ENCODE assay signal across 25 mouse cellular contexts in genomic region chr5:124180500-124181167, GRCm38 (mm10).
DNase-seq lines count a peak whose midpoint lies in the region; ATAC-seq and TF ChIP-seq lines count a peak whose summit lies in the region.
"Had no signal": no experiment of that assay in that cellular context is flagged by ENCODE, and none has a peak within 500 bp of the region (broad histone marks: within the 10 kb centered on the region; RNA-seq: fewer than 3 reads in every experiment).

No protein-coding gene starts in this region.

- no peaks in the 10 kb centered on the region for H3K27me3 ChIP-seq in heart, embryonic 13.5 days (replicated peaks)
- H3K27me3 ChIP-seq: embryonic facial prominence, embryonic 13.5 days; forebrain, embryonic 15.5 days; megakaryocyte, embryonic 14.5 days; midbrain, embryonic 13.5 days; stomach, embryonic 15.5 days had no signal

- H3K9me3 ChIP-seq in heart, embryonic 13.5 days: no peaks in the 10 kb centered on the region
- H3K9me3 ChIP-seq: embryonic facial prominence, embryonic 13.5 days; forebrain, embryonic 15.5 days; hindbrain, embryonic 13.5 days; megakaryocyte, embryonic 14.5 days; midbrain, embryonic 13.5 days; stomach, embryonic 15.5 days had no signal

- peak; percentile 56 for DNase-seq in adrenal gland, adult 2 months
- DNase-seq in adrenal gland, postnatal 10 days: no peak
- no peak for DNase-seq in heart, postnatal 36 days
- no peak for DNase-seq in layer of hippocampus, adult 2 months (ENCODE audit: low spot score in 2 of 2)
- no peak for DNase-seq in layer of hippocampus, adult 8-10 months (ENCODE audit: low spot score in 2 of 2)
- peak; percentile 51 for DNase-seq in ZHBTc4 (ENCODE audit: low read depth, low spot score)
- no peak for DNase-seq in lung, postnatal 10 days
- DNase-seq: adrenal gland, adult 8-10 months; cerebellum, adult 8-10 months; cerebellum, postnatal 36 days; embryo, embryonic 11 days; heart, postnatal 14 days; kidney, postnatal 4 days; lung, embryonic 14.5 days; lung, postnatal 36 days; thymus, adult 18-20 months had no signal

- H3K4me3 ChIP-seq in heart, embryonic 13.5 days: no peak overlapping the region
- H3K4me3 ChIP-seq in layer of hippocampus, adult 2 months: peak overlapping the region; percentile 40
- H3K4me3 ChIP-seq: embryonic facial prominence, embryonic 13.5 days; erythroblast, embryonic 14.5 days; forebrain, embryonic 15.5 days; hindbrain, embryonic 13.5 days; megakaryocyte, embryonic 14.5 days; midbrain, embryonic 13.5 days; stomach, embryonic 15.5 days had no signal

- H3K9ac ChIP-seq in heart, embryonic 13.5 days: peak overlapping the region; percentile 5
- H3K9ac ChIP-seq: embryonic facial prominence, embryonic 13.5 days; forebrain, embryonic 15.5 days; hindbrain, embryonic 13.5 days; lung, embryonic 14.5 days; midbrain, embryonic 13.5 days; stomach, embryonic 15.5 days had no signal

- no peaks in the 10 kb centered on the region for H3K36me3 ChIP-seq in heart, embryonic 13.5 days
- H3K36me3 ChIP-seq: embryonic facial prominence, embryonic 13.5 days; forebrain, embryonic 15.5 days; hindbrain, embryonic 13.5 days; midbrain, embryonic 13.5 days; stomach, embryonic 15.5 days had no signal

- no peak overlapping the region for H3K4me2 ChIP-seq in heart, embryonic 13.5 days
- H3K4me2 ChIP-seq: embryonic facial prominence, embryonic 13.5 days; forebrain, embryonic 15.5 days; hindbrain, embryonic 13.5 days; lung, embryonic 14.5 days; midbrain, embryonic 13.5 days; stomach, embryonic 15.5 days had no signal

- intact Hi-C loops in heart, postnatal 36 days (cut with DNase I): no loop called here

- WGBS in heart, embryonic 13.5 days: 71% methylated on average over 12 of the region's 12 CpGs

- peaks cover 75% of the 10 kb centered on the region for H3K4me1 ChIP-seq in heart, embryonic 13.5 days

- ATAC-seq in heart, embryonic 13.5 days (ENCODE audit: extremely low read depth, insufficient number of reproducible peaks, low FRiP score, low TSS enrichment): no peak
- ATAC-seq: forebrain, embryonic 15.5 days; midbrain, embryonic 13.5 days had no signal

- peak overlapping the region; percentile 24; the same call in 1 of the 2 replicates for H3K27ac ChIP-seq in heart, embryonic 13.5 days (replicated peaks)
- peak overlapping the region; percentile 76 for H3K27ac ChIP-seq in layer of hippocampus, adult 2 months
- H3K27ac ChIP-seq: embryonic facial prominence, embryonic 13.5 days; forebrain, embryonic 15.5 days; hindbrain, embryonic 13.5 days; left cerebral cortex, adult 2 months; midbrain, embryonic 13.5 days; stomach, embryonic 15.5 days had no signal

- TF ChIP-seq CTCF in layer of hippocampus, adult 2 months (conservative IDR thresholded peaks at IDR 0.05): no peak

Comparison
In these comparisons a context has a peak if more than half of its experiments do, and no peak if none do; other contexts are left out.
1. DNase-seq: peak in adrenal gland, adult 2 months (single experiment) and ZHBTc4 (single experiment); none in adrenal gland, postnatal 10 days (single experiment), heart, postnatal 36 days (0 of 2), layer of hippocampus, adult 2 months (0 of 2), layer of hippocampus, adult 8-10 months (0 of 2) and lung, postnatal 10 days (single experiment).